Mouse (Mus musculus): ENCODE measurements around the gene Smpd4. TPM values are rescaled to one million over a fixed set of nuclear protein-coding genes. Genes with fewer than 3 reads are reported as not detected.

The Smpd4 gene
- polyA plus RNA-seq (2015; fragmentation: Nextera tagmentation; extraction: Ambion mirVana), result 22.8 TPM in 2 replicates

GRCm38 (mm10) chr16:17619198-17620105, at the start of gene Smpd4:
Smpd4 (plus strand) TSS chr16:17619354.
- ATAC-seq (replicated peaks; ENCODE audit: extremely low read depth, insufficient read depth, low FRiP score), result peak; percentile 65
- peaks cover 14% of the 10 kb centered on the region for H3K4me1 ChIP-seq (ENCODE audit: control insufficient read depth, insufficient read depth, low read length)
- 2% methylated on average over 60 of the region's 60 CpGs for WGBS

GRCm38 (mm10) chr16:17575870-17576824, 43.0 kb upstream of the Smpd4 start:
- peaks cover 5% of the 10 kb centered on the region for H3K4me1 ChIP-seq (ENCODE audit: control insufficient read depth, insufficient read depth, low read length)
- H3K27ac ChIP-seq (ENCODE audit: low read length), result no peak overlapping the region
- peak overlapping the region; percentile 67 for H3K4me3 ChIP-seq (ENCODE audit: low read length)
- H3K4me2 ChIP-seq (ENCODE audit: low read depth, low read length), result peak overlapping the region; percentile 86
- 12% methylated on average over 45 of the region's 45 CpGs for WGBS
- no peaks in the 10 kb centered on the region for H3K9me3 ChIP-seq (replicated peaks; ENCODE audit: control insufficient read depth, low read length)
- peak; percentile 81 for ATAC-seq (replicated peaks; ENCODE audit: extremely low read depth, insufficient read depth, low FRiP score)
- no peaks in the 10 kb centered on the region for H3K36me3 ChIP-seq (ENCODE audit: control insufficient read depth, insufficient read depth)
- H3K9ac ChIP-seq (ENCODE audit: low read length), result peak overlapping the region; percentile 77
- peaks cover 3% of the 10 kb centered on the region for H3K27me3 ChIP-seq (ENCODE audit: control insufficient read depth, insufficient read depth, low read length)

More at GRCm38 (mm10) chr16:17619198-17620105, at the start of gene Smpd4:
- peaks cover 15% of the 10 kb centered on the region for H3K36me3 ChIP-seq (ENCODE audit: control insufficient read depth, insufficient read depth)
- peak within 1 kb of the TSS; percentile 68 for H3K27ac ChIP-seq (ENCODE audit: low read length)
- no peaks in the 10 kb centered on the region for H3K27me3 ChIP-seq (ENCODE audit: control insufficient read depth, insufficient read depth, low read length)
- peak within 1 kb of the TSS; percentile 96 for H3K9ac ChIP-seq (ENCODE audit: low read length)
- no peaks in the 10 kb centered on the region for H3K9me3 ChIP-seq (replicated peaks; ENCODE audit: control insufficient read depth, low read length)
- peak within 1 kb of the TSS; percentile 99 for H3K4me3 ChIP-seq (ENCODE audit: low read length)
- peak within 1 kb of the TSS; percentile 94 for H3K4me2 ChIP-seq (ENCODE audit: low read depth, low read length)

GRCm38 (mm10) chr16:17576825-17577215, 42.3 kb upstream of the Smpd4 start:
- H3K27ac ChIP-seq (ENCODE audit: low read length), result no peak overlapping the region
- peak overlapping the region; percentile 67 for H3K4me3 ChIP-seq (ENCODE audit: low read length)
- H3K4me2 ChIP-seq (ENCODE audit: low read depth, low read length), result peak overlapping the region; percentile 86
- H3K9me3 ChIP-seq (replicated peaks; ENCODE audit: control insufficient read depth, low read length), result no peaks in the 10 kb centered on the region
- peaks cover 3% of the 10 kb centered on the region for H3K27me3 ChIP-seq (ENCODE audit: control insufficient read depth, insufficient read depth, low read length)
- H3K9ac ChIP-seq (ENCODE audit: low read length), result peak overlapping the region; percentile 77; the same call in 1 of the 2 replicates
- no peak for ATAC-seq (replicated peaks; ENCODE audit: extremely low read depth, insufficient read depth, low FRiP score)
- peaks cover 5% of the 10 kb centered on the region for H3K4me1 ChIP-seq (ENCODE audit: control insufficient read depth, insufficient read depth, low read length)
- H3K36me3 ChIP-seq (ENCODE audit: control insufficient read depth, insufficient read depth), result no peaks in the 10 kb centered on the region
- 16% methylated on average over 8 of the region's 8 CpGs for WGBS

GRCm38 (mm10) chr16:17583064-17583463, 36.1 kb upstream of the Smpd4 start, which contains the start of gene Slc7a4:
Slc7a4 (minus strand) TSS chr16:17583214.
- no peaks in the 10 kb centered on the region for H3K9me3 ChIP-seq (replicated peaks; ENCODE audit: control insufficient read depth, low read length)
- no peak within 1 kb of the TSS for H3K4me3 ChIP-seq (ENCODE audit: low read length)
- H3K4me2 ChIP-seq (ENCODE audit: low read depth, low read length), result no peak within 1 kb of the TSS
- WGBS, result 21% methylated on average over 8 of the region's 8 CpGs
- no peaks in the 10 kb centered on the region for H3K4me1 ChIP-seq (ENCODE audit: control insufficient read depth, insufficient read depth, low read length)
- no peak within 1 kb of the TSS for H3K27ac ChIP-seq (ENCODE audit: low read length)
- no peaks in the 10 kb centered on the region for H3K36me3 ChIP-seq (ENCODE audit: control insufficient read depth, insufficient read depth)
- no peaks in the 10 kb centered on the region for H3K27me3 ChIP-seq (ENCODE audit: control insufficient read depth, insufficient read depth, low read length)
- no peak for ATAC-seq (replicated peaks; ENCODE audit: extremely low read depth, insufficient read depth, low FRiP score)
- no peak within 1 kb of the TSS for H3K9ac ChIP-seq (ENCODE audit: low read length)

GRCm38 (mm10) chr16:17584555-17584954, 34.6 kb upstream of the Smpd4 start:
- Histone ChIP-seq H3K9me3 (replicated peaks; ENCODE audit: control insufficient read depth, low read length) (0 out of 2 replicates have a peak, but pooled peaks cover 3% of the 10 kb centered on the region), H3K4me2 (ENCODE audit: low read depth, low read length) (no peak overlapping the region), H3K36me3 (ENCODE audit: control insufficient read depth, insufficient read depth) (no peaks in the 10 kb centered on the region), H3K4me3 (ENCODE audit: low read length) (no peak overlapping the region), H3K27ac (ENCODE audit: low read length) (no peak overlapping the region), H3K27me3 (ENCODE audit: control insufficient read depth, insufficient read depth, low read length) (no peaks in the 10 kb centered on the region), H3K9ac (ENCODE audit: low read length) (no peak overlapping the region), H3K4me1 (ENCODE audit: control insufficient read depth, insufficient read depth, low read length) (no peaks in the 10 kb centered on the region)
- 84% methylated on average over 7 of the region's 7 CpGs for WGBS
- ATAC-seq (replicated peaks; ENCODE audit: extremely low read depth, insufficient read depth, low FRiP score), result no peak

GRCm38 (mm10) chr16:17590731-17591130, 28.4 kb upstream of the Smpd4 start:
- 21% methylated on average over 2 of the region's 2 CpGs for WGBS
- no peaks in the 10 kb centered on the region for H3K27me3 ChIP-seq (ENCODE audit: control insufficient read depth, insufficient read depth, low read length)

GRCm38 (mm10) chr16:17600944-17601562, 18.1 kb upstream of the Smpd4 start:
- Histone ChIP-seq H3K9me3 (replicated peaks; ENCODE audit: control insufficient read depth, low read length) (no peaks in the 10 kb centered on the region), H3K4me1 (ENCODE audit: control insufficient read depth, insufficient read depth, low read length) (no peaks in the 10 kb centered on the region), H3K27me3 (ENCODE audit: control insufficient read depth, insufficient read depth, low read length) (no peaks in the 10 kb centered on the region), H3K4me3 (ENCODE audit: low read length) (no peak overlapping the region), H3K9ac (ENCODE audit: low read length) (no peak overlapping the region), H3K27ac (ENCODE audit: low read length) (no peak overlapping the region), H3K4me2 (ENCODE audit: low read depth, low read length) (no peak overlapping the region), H3K36me3 (ENCODE audit: control insufficient read depth, insufficient read depth) (no peaks in the 10 kb centered on the region)
- no peak for ATAC-seq (replicated peaks; ENCODE audit: extremely low read depth, insufficient read depth, low FRiP score)
- WGBS, result 33% methylated on average over 3 of the region's 3 CpGs

More at GRCm38 (mm10) chr16:17590731-17591130, 28.4 kb upstream of the Smpd4 start:
- ATAC-seq (replicated peaks; ENCODE audit: extremely low read depth, insufficient read depth, low FRiP score), result no peak
- Histone ChIP-seq H3K27ac (ENCODE audit: low read length) (no peak overlapping the region), H3K36me3 (ENCODE audit: control insufficient read depth, insufficient read depth) (no peaks in the 10 kb centered on the region), H3K4me1 (ENCODE audit: control insufficient read depth, insufficient read depth, low read length) (no peaks in the 10 kb centered on the region), H3K9me3 (replicated peaks; ENCODE audit: control insufficient read depth, low read length) (peaks cover 6% of the 10 kb centered on the region), H3K4me3 (ENCODE audit: low read length) (no peak overlapping the region), H3K9ac (ENCODE audit: low read length) (no peak overlapping the region), H3K4me2 (ENCODE audit: low read depth, low read length) (no peak overlapping the region)

- no peak overlapping the region for H3K4me3 ChIP-seq (ENCODE audit: low read length)
- no peak overlapping the region for H3K27ac ChIP-seq (ENCODE audit: low read length)
- ATAC-seq (replicated peaks; ENCODE audit: extremely low read depth, insufficient read depth, low FRiP score), result no peak
- H3K4me1 ChIP-seq (ENCODE audit: control insufficient read depth, insufficient read depth, low read length), result no peaks in the 10 kb centered on the region
- H3K9me3 ChIP-seq (replicated peaks; ENCODE audit: control insufficient read depth, low read length), result no peaks in the 10 kb centered on the region
- 67% methylated on average over 4 of the region's 4 CpGs for WGBS
- H3K27me3 ChIP-seq (ENCODE audit: control insufficient read depth, insufficient read depth, low read length), result no peaks in the 10 kb centered on the region
- no peak overlapping the region for H3K9ac ChIP-seq (ENCODE audit: low read length)
- no peak overlapping the region for H3K4me2 ChIP-seq (ENCODE audit: low read depth, low read length)
- no peaks in the 10 kb centered on the region for H3K36me3 ChIP-seq (ENCODE audit: control insufficient read depth, insufficient read depth)
These were observed 14.2 kb upstream of the Smpd4 start for GRCm38 (mm10) chr16:17604941-17605340.
